Mouse (Mus musculus): Measurements from ENCODE around the gene Itsn1.

GRCm38 (mm10) chr16:91793507-91794278, 64.6 kb downstream of the Itsn1 start:
- no peak for TF ChIP-seq POLR2A (IDR thresholded peaks at IDR 0.05; ENCODE audit: borderline replicate concordance, insufficient read depth, low read length)
- no peak for TF ChIP-seq CTCF (IDR thresholded peaks at IDR 0.05; ENCODE audit: borderline replicate concordance, insufficient read depth, low read depth, low read length)

Measured in cerebellum, adult 2 months (tissue).